Mouse (Mus musculus) cerebellum, adult 18-20 months (tissue): ENCODE data around the gene Hoxb8.

Experiments
- DNase-seq, 2 experiments: peaks; one replicate each; pipeline ENCODE4 v3.0.0; 2021

The Hoxb8 gene

DNA sequence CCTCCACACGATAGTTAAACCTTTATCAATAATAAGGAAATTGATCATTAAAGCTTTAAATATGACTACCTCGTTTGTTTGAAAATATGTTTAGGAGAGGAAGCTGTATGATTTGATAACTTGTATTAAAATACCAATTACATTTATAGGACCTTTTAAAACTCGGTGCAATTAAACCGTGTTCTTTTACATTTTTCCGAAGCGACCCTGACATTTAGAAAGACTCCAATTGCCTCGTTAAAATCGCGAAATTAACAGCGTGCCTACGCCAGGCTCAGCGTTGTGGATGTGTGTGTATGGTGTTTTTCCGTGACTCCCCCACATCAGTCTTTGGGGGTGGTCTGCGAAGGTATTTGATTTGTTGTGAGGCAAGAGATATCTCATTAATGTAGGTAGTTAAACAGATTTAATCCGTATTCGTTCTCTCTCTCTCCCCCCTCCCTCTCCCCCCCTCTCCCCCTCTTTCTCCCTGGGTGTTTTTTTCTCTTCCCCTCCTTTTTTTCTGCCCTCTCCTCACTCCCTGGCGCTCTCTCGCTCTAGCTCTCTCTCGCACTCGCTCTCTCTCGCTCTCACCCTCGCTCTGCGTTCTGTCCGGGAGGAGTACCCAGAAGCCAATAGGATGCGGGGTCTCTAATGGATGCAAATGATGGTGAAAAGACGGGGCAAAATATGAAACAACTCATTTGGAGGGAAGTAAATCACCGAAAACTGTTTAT is at the start of gene Hoxb8:
Hoxb8 (plus strand) TSS at position 51 of the 716 bp plus-strand sequence.
- DNase-seq: no peak

- peak; percentile 2 to 26 for DNase-seq
These were observed 46.8 kb upstream of the Hoxb8 start for GRCm38 (mm10) chr11:96234906-96235305.

DNA sequence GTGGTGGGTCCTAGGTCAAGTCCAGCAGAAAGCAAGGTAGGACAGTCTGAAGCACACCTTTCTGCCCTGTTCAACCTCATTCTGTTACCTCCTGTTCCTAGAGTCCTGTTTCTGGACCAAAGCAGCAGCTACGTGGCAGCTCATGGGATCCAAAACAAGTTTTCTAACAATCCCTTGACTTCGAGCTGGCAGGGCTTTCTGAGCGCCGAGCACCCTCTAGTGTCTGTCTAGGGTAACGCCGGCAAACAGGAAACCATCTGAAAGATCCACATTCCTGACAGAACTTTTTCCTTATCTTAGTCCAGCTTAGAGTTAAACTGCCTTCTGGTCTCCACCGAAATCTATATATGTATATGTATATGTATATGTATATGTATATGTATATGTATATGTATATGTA is 41.5 kb upstream of the Hoxb8 start:
- peak; percentile 12 to 42 for DNase-seq

GRCm38 (mm10) chr11:96250901-96251300 is 30.8 kb upstream of the Hoxb8 start:
- no peak for DNase-seq

DNA sequence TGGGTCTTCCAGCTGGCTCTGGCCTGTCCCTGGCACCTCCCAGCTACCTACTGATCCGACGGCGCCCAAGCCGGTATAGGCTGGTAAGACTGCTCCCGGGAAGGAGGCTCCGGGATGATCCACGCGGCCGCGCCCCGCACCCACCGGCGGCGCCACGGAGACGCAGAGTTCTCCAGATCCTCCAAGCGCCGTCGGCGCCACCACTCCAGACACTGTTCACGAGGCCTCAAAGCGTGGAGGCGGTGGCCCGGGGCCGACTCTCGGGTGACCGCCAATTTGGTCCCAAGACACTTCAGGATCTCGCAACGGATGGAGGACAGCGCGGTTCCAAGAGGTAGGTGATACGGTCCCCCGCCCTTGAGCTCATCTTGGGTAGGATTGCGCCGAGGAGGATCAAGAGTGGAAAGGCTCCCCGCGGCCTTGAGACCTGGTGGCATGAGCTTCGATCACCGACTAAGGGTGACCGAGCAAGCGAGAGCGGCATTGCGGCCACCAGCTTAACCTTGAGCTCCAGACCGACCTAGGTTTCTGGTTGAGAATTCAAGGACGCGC is 30.1 kb upstream of the Hoxb8 start:
- DNase-seq: no peak

DNA sequence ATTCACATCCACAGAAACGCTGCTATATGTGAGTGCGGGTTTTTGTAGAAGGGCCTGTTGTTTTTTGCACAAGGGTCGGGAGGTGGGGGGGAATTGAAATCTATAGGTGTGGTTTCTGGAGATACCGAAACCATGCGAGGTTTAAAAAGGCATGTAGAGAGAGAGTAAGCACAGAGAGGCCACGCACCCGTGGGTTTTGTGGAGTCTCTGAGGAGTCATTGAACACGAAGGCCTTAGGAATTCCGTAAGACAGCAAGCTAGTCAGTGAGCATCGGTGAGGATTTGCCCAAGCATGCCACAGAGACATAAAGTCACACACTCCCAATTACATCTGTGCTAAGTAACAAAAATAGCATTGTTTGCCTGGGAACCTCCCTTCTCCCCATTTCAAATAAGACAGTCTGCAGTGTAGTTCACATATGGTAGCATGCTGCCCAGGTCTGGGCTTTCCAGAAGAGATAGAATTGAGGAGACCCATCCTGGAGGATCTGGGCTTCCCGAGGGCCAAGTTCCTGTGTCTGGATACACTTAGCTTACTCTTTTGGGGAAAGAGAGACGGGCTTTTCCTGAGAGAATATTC is 29.1 kb upstream of the Hoxb8 start:
- DNase-seq: no peak

DNA sequence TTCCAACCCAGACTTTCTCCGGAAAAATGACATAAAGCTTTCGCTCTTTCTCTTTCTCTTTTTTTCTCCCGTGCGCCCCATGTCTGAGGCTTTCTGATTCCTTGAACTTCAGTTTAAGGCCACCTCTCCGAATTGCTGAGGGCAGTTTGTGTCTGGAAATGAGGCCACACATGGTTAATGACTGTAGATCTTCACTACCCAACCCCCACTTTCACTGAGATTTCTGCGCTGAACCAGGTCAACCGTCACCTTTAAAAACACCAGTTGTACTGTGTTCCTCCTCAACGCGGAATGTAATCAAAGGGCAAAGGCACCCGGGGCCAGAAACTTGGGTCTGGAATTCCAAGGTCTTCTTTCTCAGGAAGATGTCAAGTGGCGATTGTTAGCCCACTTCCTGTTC is 27.5 kb upstream of the Hoxb8 start:
- no peak for DNase-seq

- no peak for DNase-seq
These were observed 26.4 kb upstream of the Hoxb8 start for GRCm38 (mm10) chr11:96255111-96255995.

DNA sequence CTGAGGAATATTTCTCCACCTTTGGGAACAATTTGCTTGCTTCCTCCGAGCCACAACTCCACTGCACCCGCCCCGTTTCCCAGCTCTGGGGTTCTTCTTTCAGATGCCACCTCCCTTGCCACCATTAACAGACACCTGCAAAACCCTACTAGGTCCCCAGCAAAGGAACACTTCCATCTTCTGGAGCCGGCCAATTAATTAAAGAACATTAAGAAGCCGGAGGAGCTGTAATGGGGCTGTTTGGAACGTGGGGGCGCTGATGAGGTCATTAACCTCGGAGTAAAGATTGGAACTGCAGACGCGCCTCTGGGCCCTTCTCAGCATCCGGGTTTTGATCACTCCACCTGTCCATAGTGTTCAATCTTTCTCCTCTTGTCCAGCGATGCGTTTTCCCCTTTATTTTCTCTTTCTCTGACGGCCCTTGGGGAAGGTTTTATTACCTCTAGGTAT is 25.7 kb upstream of the Hoxb8 start:
- no peak for DNase-seq

GRCm38 (mm10) chr11:96257141-96257540 is 24.6 kb upstream of the Hoxb8 start:
- no peak for DNase-seq

GRCm38 (mm10) chr11:96259038-96259437 is 22.7 kb upstream of the Hoxb8 start:
- no peak for DNase-seq

GRCm38 (mm10) chr11:96259511-96259910 is 22.2 kb upstream of the Hoxb8 start:
- DNase-seq: no peak

DNA sequence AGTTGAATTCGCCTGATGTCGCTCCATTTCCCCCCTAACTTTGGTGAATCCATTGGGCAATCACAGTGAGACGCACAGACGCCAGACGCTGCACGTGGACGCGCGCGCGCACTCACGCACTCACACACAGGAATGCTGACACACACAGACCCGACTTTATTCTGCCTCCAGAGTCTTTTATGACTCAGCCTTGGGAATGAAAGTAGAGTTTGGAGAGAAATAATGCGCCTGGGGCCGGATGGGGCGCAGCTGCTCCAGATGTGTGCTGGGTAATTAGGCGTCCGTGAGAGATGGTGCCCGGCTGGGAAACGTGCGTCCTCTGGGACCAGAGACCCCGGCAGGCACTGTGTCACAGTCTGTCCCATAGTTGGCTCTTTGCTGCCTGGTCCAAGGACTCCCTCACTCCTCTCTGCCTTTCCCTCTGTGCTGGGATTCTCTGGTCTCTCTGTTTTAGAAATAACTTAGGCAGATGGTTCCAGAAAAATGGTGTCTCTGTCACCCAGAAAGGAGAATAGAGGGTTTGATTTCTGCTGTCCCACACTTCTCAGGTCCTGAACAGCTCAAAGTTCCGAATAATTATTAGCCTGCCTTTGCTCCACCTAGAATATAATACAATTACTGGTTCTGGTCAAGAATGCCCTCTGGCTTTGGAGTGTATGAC is 21.3 kb upstream of the Hoxb8 start:
- DNase-seq: no peak

DNA sequence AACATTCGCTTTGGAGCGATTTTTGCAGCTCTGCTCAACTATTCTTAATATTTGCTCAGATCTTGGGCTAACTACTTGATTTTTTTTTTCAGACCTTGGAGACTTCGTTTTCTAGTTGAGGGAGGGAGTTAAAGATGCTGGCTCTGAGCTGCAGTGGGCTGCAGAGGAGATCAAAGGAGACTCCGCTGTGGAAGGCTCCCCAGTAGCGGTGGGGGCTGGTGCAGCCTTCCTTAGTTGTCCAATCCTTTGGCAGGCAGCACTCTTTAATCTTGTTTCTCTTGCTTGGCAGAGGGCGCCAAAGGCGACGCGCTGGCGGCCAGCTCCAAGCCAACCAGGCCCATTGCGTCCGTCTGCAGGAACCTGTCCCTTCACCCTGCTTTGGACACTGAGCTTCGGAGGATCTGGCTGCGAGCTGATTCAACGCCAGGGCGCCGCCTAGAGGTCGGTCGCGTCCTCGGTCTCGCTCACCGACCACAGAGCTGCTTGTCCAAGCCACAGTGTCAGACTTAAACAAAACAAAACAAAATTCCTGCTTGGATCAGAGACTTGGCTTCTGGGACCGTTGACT is 20.3 kb upstream of the Hoxb8 start:
- DNase-seq: peak; percentile 36

- no peak for DNase-seq
These were observed 19.4 kb upstream of the Hoxb8 start for GRCm38 (mm10) chr11:96262262-96262830.

DNA sequence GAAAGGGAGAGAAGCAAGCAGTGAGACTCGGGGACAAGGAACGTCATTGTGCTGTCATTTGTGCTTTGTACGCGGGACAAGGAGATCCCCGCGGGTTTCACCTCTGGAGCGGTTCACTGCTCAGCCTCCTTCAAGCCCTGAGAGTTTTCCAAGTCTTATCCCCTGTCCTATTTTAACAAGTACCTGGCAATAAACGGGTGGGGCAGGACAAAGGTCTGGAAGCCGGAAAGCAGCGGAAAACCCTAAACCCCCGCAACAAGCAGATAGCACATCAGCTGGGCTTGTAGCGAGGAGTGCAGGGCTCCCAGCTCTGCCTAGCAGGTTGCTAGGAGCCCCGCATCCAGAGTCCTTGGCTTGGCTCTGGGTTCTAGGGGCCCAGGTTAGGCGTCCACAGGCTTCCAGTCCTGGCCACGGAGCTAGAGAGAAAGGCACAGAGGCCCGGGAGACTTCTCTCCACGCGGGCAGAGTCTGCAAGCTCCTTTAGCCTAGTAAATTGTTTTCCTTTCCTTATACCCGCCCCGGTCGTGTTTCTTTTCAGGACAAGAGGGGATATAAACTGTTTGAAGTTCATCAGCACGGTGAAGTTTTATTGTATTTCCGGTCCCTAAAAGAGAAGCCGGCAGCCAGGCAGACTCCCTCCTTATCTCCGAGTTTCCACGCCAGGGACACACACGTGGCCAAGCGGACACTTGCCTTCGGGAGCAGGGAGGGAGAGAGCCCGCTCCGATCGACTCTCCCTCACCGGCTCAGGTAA is 17.9 kb upstream of the Hoxb8 start:
- no peak for DNase-seq

- DNase-seq: no peak
These were observed 17.2 kb upstream of the Hoxb8 start for GRCm38 (mm10) chr11:96264390-96265020.

DNA sequence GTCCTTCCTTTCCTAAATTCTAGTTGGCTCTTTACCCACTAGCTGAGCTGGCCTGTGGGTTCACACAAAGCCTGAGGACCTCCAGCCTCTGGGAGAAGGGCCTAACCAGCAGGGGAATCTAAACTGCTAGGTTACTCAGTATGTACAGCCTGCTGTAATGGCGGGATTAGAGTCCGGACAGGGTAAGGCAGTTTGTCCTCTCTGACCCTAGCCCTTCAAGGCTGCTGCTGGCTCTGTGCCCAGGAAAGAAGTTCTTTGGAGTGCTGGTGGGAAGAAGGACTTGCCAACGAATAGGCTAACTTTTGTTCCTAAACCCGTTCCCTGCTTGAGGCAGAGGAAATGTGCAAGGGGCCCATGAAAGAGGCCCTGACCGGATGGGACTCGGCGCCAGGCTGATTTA is 15.8 kb upstream of the Hoxb8 start:
- DNase-seq: no peak

DNA sequence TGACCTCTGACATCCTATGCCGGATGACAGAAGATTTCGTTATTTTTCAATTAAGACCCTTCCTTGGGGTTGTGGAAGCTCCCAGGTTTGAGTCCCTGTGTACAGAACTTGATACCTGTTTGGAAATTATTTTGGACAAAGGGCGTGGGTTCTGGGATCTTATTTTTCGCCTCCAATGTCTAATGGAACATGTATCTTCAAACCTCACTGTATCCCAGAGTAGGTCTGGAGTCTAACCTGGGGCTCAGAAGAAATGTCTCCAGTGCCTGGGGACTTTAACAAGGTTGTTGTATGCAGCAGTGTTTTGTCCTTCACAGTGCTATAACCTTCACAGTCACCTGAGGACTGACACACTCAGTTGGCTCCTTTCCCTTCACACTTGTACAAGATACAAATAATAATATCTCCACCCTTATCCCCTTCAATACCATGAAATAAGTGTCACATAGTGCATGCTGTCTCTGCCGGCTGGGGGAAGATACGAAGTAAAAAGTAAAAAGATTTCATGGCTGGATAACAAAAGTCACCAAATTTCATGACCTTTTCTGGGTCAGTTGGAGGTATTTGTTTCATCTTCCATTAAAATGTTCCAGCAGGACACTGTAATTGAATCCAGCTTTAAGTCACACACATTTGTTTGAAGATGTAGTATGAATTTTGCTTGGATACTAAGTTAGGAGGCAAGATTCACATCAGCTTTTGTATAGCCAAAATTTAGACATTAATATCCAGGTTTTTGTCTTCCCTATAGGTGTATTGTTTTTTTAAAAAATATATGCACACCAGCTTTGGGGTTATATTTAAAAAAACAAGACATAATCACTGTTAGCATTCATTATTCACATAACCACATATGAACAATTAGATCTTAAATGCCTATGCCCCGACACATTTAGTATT is 14.4 kb upstream of the Hoxb8 start:
- no peak for DNase-seq
